Mouse (Mus musculus) heart, embryonic 15.5 days (tissue): ENCODE data around the gene Srebf1. TPM values are rescaled to one million over a fixed set of nuclear protein-coding genes. Genes with fewer than 3 reads are reported as not detected.

Source experiments
- ATAC-seq: fragments of 200-750 bp; cut with Nextera tagmentation; replicated peaks from 2 replicates; pipeline ENCODE4 v1.8.0; 2017; ENCODE audit warnings: low read depth, moderate TSS enrichment; ENCODE audit not compliant: insufficient number of reproducible peaks, insufficient read depth, low FRiP score
- H3K27ac ChIP-seq: fragments of 300-500 bp; sonication (generic); 2 replicates; pipeline ENCODE4 v1.5.1; 2015; ENCODE audit warnings: mild to moderate bottlenecking, inconsistent platforms
- H3K27me3 ChIP-seq: fragments of 300-500 bp; sonication (generic); 2 replicates; pipeline ENCODE4 v1.6.1; 2015; ENCODE audit warnings: inconsistent platforms
- H3K36me3 ChIP-seq: fragments of 300-500 bp; sonication (generic); 2 replicates; pipeline ENCODE4 v1.6.1; 2015; ENCODE audit warnings: mild to moderate bottlenecking, inconsistent platforms
- H3K4me1 ChIP-seq: fragments of 300-500 bp; sonication (generic); replicated peaks from 2 replicates; pipeline ENCODE4 v1.6.1; 2015; ENCODE audit warnings: inconsistent platforms
- H3K4me2 ChIP-seq: fragments of 300-500 bp; sonication (generic); 2 replicates; pipeline ENCODE4 v1.6.1; 2015; ENCODE audit warnings: inconsistent platforms, mild to moderate bottlenecking, moderate library complexity
- H3K4me3 ChIP-seq: fragments of 300-500 bp; sonication (generic); 2 replicates; pipeline ENCODE4 v1.5.1; 2015; ENCODE audit warnings: mild to moderate bottlenecking, inconsistent platforms
- H3K9ac ChIP-seq: fragments of 300-500 bp; sonication (generic); 2 replicates; pipeline ENCODE4 v1.6.1; 2015; ENCODE audit warnings: mild to moderate bottlenecking, inconsistent platforms
- H3K9me3 ChIP-seq: fragments of 300-500 bp; sonication (generic); replicated peaks from 2 replicates; pipeline ENCODE4 v1.6.1; 2016; ENCODE audit warnings: inconsistent platforms
- WGBS: fragments of 180-500 bp; shearing (Covaris S2); methylation state at CpG from one replicate; pipeline ENCODE4 v1.1.7; 2015; ENCODE audit warnings: mixed read lengths; 5-methylcytosine and 5-hydroxymethylcytosine counted together
- polyA plus RNA-seq: library from polyadenylated mRNA; unstranded; fragments of >200 nt; fragmentation: Nextera tagmentation; extraction: Ambion mirVana; gene quantifications from 2 replicates; pipeline ENCODE4 v1.2.1, GENCODE M21; 2015

Gene Srebf1
- polyA plus RNA-seq, 1 experiment from 2014 or later, result 36.5 TPM

GRCm38 (mm10) chr11:60233235-60233634, 10.9 kb upstream of the Srebf1 start:
- Histone ChIP-seq H3K27me3 (no peaks in the 10 kb centered on the region), H3K9ac (no peak overlapping the region)
- 58% methylated on average over 8 of the region's 8 CpGs for WGBS

DNA sequence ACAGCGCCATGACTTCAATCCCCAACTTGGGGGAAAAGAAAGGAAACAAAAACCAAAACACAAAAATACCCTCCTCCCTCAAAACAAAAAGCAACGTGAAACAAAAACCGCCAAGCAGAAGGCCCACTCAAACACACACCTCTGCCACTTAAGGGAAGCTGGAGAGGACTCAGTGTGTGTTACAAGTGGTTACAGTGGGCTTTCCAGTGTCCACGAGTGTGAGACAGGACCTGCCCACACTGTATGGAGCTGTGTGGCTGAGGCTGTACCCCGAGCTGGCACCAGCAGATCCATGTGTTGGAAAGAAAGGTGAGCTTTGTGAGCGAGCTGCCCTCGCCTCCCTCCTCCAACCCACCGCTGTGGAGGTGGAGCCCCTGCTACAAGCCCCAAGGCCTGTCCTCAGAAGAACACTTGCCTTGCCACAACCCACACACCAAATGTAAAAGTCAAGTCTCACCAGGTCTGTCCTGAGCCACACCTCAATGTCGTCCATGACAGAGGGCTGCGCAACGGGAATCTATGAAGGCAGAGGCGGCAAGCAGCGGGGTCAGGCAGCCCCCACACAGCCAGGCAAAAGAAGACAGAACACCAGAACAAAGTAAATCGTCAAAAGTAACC, 10.2 kb upstream of the Srebf1 start:
- peak overlapping the region; percentile 28; the same call in 1 of the 2 replicates for H3K4me2 ChIP-seq
- WGBS, result 66% methylated on average over 14 of the region's 14 CpGs
- H3K36me3 ChIP-seq, result peaks cover 10% of the 10 kb centered on the region; the same call in 1 of the 2 replicates
- H3K27ac ChIP-seq, result peak overlapping the region; percentile 82
- no peaks in the 10 kb centered on the region for H3K9me3 ChIP-seq
- H3K27me3 ChIP-seq, result no peaks in the 10 kb centered on the region
- peaks cover 46% of the 10 kb centered on the region for H3K4me1 ChIP-seq
- H3K4me3 ChIP-seq, result no peak overlapping the region
- no peak for ATAC-seq
- H3K9ac ChIP-seq, result no peak overlapping the region

More at GRCm38 (mm10) chr11:60233235-60233634, 10.9 kb upstream of the Srebf1 start:
- peaks cover 41% of the 10 kb centered on the region for H3K4me1 ChIP-seq
- peak overlapping the region; percentile 82 for H3K27ac ChIP-seq
- H3K9me3 ChIP-seq, result no peaks in the 10 kb centered on the region
- no peak overlapping the region for H3K4me3 ChIP-seq
- ATAC-seq, result peak; percentile 24; the same call in 1 of the 2 replicates
- H3K36me3 ChIP-seq, result peaks cover 10% of the 10 kb centered on the region; the same call in 1 of the 2 replicates
- H3K4me2 ChIP-seq, result peak overlapping the region; percentile 28; the same call in 1 of the 2 replicates

DNA sequence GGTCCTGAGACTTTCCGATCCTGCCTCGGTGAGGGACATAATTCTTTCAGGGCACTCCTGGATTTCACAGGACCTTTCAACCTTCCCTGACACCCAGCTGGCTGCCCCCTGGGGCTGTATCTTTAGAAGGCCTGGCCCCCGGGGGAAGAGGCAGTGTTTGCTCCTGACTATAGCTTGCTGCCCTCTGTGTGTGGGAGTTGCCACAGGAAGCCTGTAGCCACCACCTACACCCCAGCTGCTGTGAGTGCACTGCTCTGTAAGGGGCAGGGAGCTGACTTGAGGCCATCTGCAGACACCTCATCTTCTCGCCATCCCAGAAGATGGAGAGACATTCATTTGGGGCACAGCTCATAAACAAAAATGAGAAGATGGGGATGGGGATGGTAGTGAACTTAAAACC, 9.6 kb upstream of the Srebf1 start:
- no peak overlapping the region for H3K9ac ChIP-seq

GRCm38 (mm10) chr11:60231326-60231725, 8.9 kb upstream of the Srebf1 start:
- Histone ChIP-seq H3K9ac (no peak overlapping the region), H3K4me1 (peaks cover 46% of the 10 kb centered on the region), H3K9me3 (no peaks in the 10 kb centered on the region), H3K27ac (no peak overlapping the region), H3K27me3 (no peaks in the 10 kb centered on the region), H3K4me3 (no peak overlapping the region), H3K4me2 (no peak overlapping the region), H3K36me3 (0 out of 2 replicates have a peak, but pooled peaks cover 3% of the 10 kb centered on the region)
- ATAC-seq, result no peak
- 90% methylated on average over 3 of the region's 3 CpGs for WGBS

More for the DNA sequence above, 9.6 kb upstream of the Srebf1 start:
- Histone ChIP-seq H3K9me3 (no peaks in the 10 kb centered on the region), H3K36me3 (peaks cover 9% of the 10 kb centered on the region; the same call in 1 of the 2 replicates), H3K4me1 (peaks cover 46% of the 10 kb centered on the region), H3K27me3 (no peaks in the 10 kb centered on the region), H3K4me3 (no peak overlapping the region), H3K27ac (no peak overlapping the region), H3K4me2 (no peak overlapping the region)
- WGBS, result 52% methylated on average over 4 of the region's 4 CpGs
- no peak for ATAC-seq

DNA sequence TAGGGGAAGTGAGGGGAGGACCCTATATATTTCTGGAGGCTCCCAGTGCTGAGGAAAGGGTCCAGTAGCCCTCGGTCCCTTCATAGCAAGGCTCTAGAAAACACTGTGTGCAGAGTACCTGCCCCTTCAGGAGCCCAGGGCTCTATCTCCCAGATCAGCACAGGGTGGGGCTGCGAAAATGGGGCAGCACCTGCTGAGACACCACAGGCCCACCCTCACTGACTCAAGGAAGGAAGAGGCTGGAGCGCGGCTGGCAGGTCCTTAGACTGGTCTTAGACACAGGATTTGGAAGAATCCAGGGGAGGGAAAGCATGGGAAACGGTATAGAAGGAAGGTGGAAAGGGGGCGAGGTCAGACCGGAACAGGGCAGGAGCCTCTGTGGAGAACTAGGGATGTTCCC, 8.1 kb upstream of the Srebf1 start:
- ATAC-seq, result no peak
- no peak overlapping the region for H3K4me2 ChIP-seq
- H3K27ac ChIP-seq, result no peak overlapping the region
- no peak overlapping the region for H3K4me3 ChIP-seq
- 0 out of 2 replicates have a peak, but pooled peaks cover 3% of the 10 kb centered on the region for H3K36me3 ChIP-seq
- peaks cover 52% of the 10 kb centered on the region for H3K4me1 ChIP-seq
- H3K9me3 ChIP-seq, result no peaks in the 10 kb centered on the region
- no peak overlapping the region for H3K9ac ChIP-seq
- WGBS, result 84% methylated on average over 7 of the region's 7 CpGs
- no peaks in the 10 kb centered on the region for H3K27me3 ChIP-seq

DNA sequence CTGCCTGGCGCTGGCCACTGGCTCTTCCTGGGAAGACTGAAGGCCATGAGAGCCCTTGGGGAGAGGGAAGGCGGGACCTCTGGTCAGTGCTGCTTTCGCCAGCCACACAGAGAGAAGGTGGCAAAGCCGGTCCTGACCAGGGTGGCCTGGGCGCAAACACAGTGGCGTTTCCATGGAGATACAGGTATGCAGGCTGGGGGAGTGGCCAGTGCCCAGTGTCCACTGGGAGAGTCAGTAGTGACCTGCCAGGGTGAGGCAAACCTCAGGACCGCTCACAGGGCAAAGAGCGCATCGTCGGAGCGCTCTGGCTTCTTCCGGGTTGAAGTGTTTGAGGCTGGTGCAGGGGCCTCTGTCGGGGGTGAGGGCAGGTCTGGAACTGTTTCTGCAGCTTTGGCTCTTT, 7.4 kb upstream of the Srebf1 start:
- Histone ChIP-seq H3K36me3 (0 out of 2 replicates have a peak, but pooled peaks cover 3% of the 10 kb centered on the region), H3K27me3 (no peaks in the 10 kb centered on the region), H3K27ac (no peak overlapping the region), H3K4me1 (peaks cover 53% of the 10 kb centered on the region), H3K9ac (no peak overlapping the region), H3K9me3 (no peaks in the 10 kb centered on the region), H3K4me3 (no peak overlapping the region), H3K4me2 (no peak overlapping the region)
- ATAC-seq, result no peak
- WGBS, result 79% methylated on average over 13 of the region's 13 CpGs

GRCm38 (mm10) chr11:60228525-60228924, 6.1 kb upstream of the Srebf1 start:
- Histone ChIP-seq H3K9ac (no peak overlapping the region), H3K36me3 (0 out of 2 replicates have a peak, but pooled peaks cover 3% of the 10 kb centered on the region), H3K27ac (peak overlapping the region; percentile 33; the same call in 1 of the 2 replicates), H3K4me1 (peaks cover 49% of the 10 kb centered on the region), H3K4me2 (no peak overlapping the region), H3K27me3 (no peaks in the 10 kb centered on the region), H3K9me3 (no peaks in the 10 kb centered on the region), H3K4me3 (no peak overlapping the region)
- ATAC-seq, result no peak
- WGBS, result 30% methylated on average over 3 of the region's 3 CpGs

DNA sequence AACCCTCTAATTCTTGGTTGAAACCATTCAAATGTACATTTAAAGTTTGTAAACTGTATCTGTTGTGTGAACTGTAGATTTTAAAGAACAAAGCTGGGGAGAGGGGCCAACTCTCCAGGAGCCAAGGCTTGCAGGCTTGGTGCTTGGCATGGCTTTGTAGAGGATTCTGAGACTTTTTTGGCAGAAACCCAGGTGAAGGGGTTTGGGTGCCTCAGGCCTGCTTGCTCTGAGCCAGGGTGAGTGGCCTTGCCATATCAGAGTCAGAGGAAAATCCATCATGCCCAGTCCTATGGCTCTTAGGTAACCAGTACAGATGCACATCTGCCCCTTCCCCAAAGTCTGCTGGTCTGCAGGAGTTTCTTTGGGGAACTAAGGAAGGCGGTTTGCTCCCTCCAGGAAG, 3.5 kb upstream of the Srebf1 start:
- 66% methylated on average over 1 of the region's 1 CpGs for WGBS
- Histone ChIP-seq H3K27me3 (no peaks in the 10 kb centered on the region), H3K4me3 (no peak overlapping the region), H3K9ac (no peak overlapping the region), H3K4me2 (no peak overlapping the region), H3K27ac (no peak overlapping the region), H3K36me3 (0 out of 2 replicates have a peak, but pooled peaks cover 3% of the 10 kb centered on the region), H3K9me3 (no peaks in the 10 kb centered on the region), H3K4me1 (peaks cover 47% of the 10 kb centered on the region)
- no peak for ATAC-seq

GRCm38 (mm10) chr11:60224676-60225075, 2.3 kb upstream of the Srebf1 start:
- Histone ChIP-seq H3K9ac (no peak overlapping the region), H3K4me3 (no peak overlapping the region), H3K4me2 (no peak overlapping the region), H3K36me3 (0 out of 2 replicates have a peak, but pooled peaks cover under 1% of the 10 kb centered on the region), H3K27ac (peak overlapping the region; percentile 28), H3K4me1 (peaks cover 48% of the 10 kb centered on the region), H3K27me3 (no peaks in the 10 kb centered on the region), H3K9me3 (no peaks in the 10 kb centered on the region)
- no peak for ATAC-seq
- 59% methylated on average over 4 of the region's 4 CpGs for WGBS

DNA sequence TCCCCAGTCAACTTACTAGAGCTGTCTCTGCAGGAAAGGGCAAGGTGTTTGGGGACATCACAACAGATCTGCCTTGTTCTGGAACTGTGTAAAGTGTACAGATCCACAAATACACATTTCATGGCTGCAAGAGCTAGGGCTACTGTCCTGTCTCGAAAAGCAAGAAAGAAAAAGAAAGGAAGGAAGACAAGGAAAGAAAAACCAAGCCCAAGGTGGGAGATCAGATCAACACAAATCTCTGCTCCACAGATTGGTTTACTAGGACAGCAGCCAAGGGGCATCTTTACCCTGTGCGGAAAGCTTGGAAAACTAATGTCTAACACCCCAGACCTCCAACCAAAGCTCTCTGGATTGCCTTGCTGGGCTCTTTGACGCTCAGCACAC, 304 bp downstream of the Srebf1 start:
- H3K9ac ChIP-seq, result peak overlapping the region; percentile 56; the same call in 1 of the 2 replicates

DNA sequence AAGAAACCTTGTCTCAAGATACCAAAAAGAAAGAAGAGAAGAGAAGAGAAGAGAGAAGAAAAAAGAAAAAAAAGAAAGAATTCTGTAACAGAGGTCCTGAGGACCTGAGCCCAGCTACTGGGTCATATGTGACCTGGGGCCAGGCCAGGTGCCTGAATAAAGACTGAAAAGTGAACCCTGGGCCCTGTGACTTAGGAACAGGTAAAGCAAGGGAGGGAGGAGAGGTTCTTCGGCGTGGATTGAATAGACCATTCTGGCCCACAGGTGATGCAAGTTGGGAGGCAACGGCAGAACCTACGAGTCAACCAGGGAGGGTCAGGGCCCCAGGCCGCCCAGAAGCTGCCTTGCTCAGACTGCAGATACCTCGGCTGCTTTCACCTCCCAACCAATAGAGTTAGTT, 956 bp downstream of the Srebf1 start:
- Histone ChIP-seq H3K27ac (0 out of 2 replicates have a peak overlapping the region, but pooled peaks have one; percentile 92), H3K4me1 (peaks cover 59% of the 10 kb centered on the region), H3K4me3 (no peak overlapping the region), H3K27me3 (no peaks in the 10 kb centered on the region), H3K36me3 (no peaks in the 10 kb centered on the region), H3K9me3 (no peaks in the 10 kb centered on the region), H3K9ac (no peak overlapping the region), H3K4me2 (no peak overlapping the region)
- 88% methylated on average over 6 of the region's 6 CpGs for WGBS
- no peak for ATAC-seq

More for the DNA sequence above, 304 bp downstream of the Srebf1 start:
- peaks cover 53% of the 10 kb centered on the region for H3K4me1 ChIP-seq
- 50% methylated on average over 3 of the region's 3 CpGs for WGBS
- H3K27ac ChIP-seq, result peak overlapping the region; percentile 95
- H3K27me3 ChIP-seq, result no peaks in the 10 kb centered on the region
- H3K36me3 ChIP-seq, result no peaks in the 10 kb centered on the region
- ATAC-seq, result no peak
- peak overlapping the region; percentile 86 for H3K4me2 ChIP-seq
- H3K4me3 ChIP-seq, result peak overlapping the region; percentile 53
- H3K9me3 ChIP-seq, result no peaks in the 10 kb centered on the region
